Mouse (Mus musculus) liver, embryonic 14.5 days (tissue): ENCODE results near the gene E130114P18Rik.

ENCODE experiments used
- CTCF ChIP-seq: IDR thresholded peaks from 2 replicates; pipeline ENCODE4 v1.5.1; 2016; ENCODE audit warnings: antibody characterized with exemption, low read depth, control low read depth
- EP300 ChIP-seq: IDR thresholded peaks from 2 replicates; pipeline ENCODE4 v1.6.1; 2016; ENCODE audit warnings: antibody characterized with exemption, low read depth

- TF ChIP-seq CTCF, result no peak
- no peak for TF ChIP-seq EP300
Measured at GRCm38 (mm10) chr4:97805896-97806808, 28.3 kb upstream of the E130114P18Rik start.
